Mouse (Mus musculus) stomach, embryonic 14.5 days (tissue): ENCODE measurements around the gene Mycn. TPM values are rescaled to one million over a fixed set of nuclear protein-coding genes. Genes with fewer than 3 reads are reported as not detected.
A peak's percentile ranks its signal among the peaks of the same experiment; 100 is the strongest.

Experiments used
- ATAC-seq: fragments of 200-750 bp; cut with Nextera tagmentation; 2 replicates; pipeline ENCODE4 v1.8.0; 2017; ENCODE audit warnings: low read depth, moderate TSS enrichment; ENCODE audit not compliant: insufficient number of reproducible peaks, insufficient read depth, low FRiP score
- H3K27ac ChIP-seq: fragments of 300-500 bp; sonication (generic); 2 replicates; pipeline ENCODE4 v1.5.1; 2014; ENCODE audit warnings: mild to moderate bottlenecking, low read length, moderate library complexity, mixed read lengths
- H3K27me3 ChIP-seq: fragments of 300-500 bp; sonication (generic); 2 replicates; pipeline ENCODE4 v1.6.1; 2014; ENCODE audit warnings: low read length, control low read depth, mixed read lengths; ENCODE audit not compliant: control insufficient read depth, insufficient read depth
- H3K36me3 ChIP-seq: fragments of 300-500 bp; sonication (generic); 2 replicates; pipeline ENCODE4 v1.6.1; 2014; ENCODE audit warnings: mild to moderate bottlenecking, control low read depth, low read length, moderate library complexity, mixed read lengths; ENCODE audit not compliant: control insufficient read depth, insufficient read depth
- H3K4me1 ChIP-seq: fragments of 300-500 bp; sonication (generic); 2 replicates; pipeline ENCODE4 v1.6.1; 2014; ENCODE audit warnings: low read length, control low read depth, mixed read lengths; ENCODE audit not compliant: control insufficient read depth, insufficient read depth
- H3K4me2 ChIP-seq: fragments of 300-500 bp; sonication (generic); replicated peaks from 2 replicates; pipeline ENCODE4 v1.6.1; 2014; ENCODE audit warnings: low read depth, low read length, control low read depth
- H3K4me3 ChIP-seq: fragments of 300-500 bp; sonication (generic); 2 replicates; pipeline ENCODE4 v1.5.1; 2014; ENCODE audit warnings: low read depth, low read length, control low read depth
- H3K9ac ChIP-seq: fragments of 300-500 bp; sonication (generic); replicated peaks from 2 replicates; pipeline ENCODE4 v1.6.1; 2014; ENCODE audit warnings: low read depth, mild to moderate bottlenecking, control low read depth, low read length, moderate library complexity, mixed read lengths
- H3K9me3 ChIP-seq: fragments of 300-500 bp; sonication (generic); 2 replicates; pipeline ENCODE4 v1.6.1; 2016; ENCODE audit warnings: low read depth, low read length, control low read depth; ENCODE audit not compliant: control insufficient read depth
- WGBS: fragments of 180-500 bp; shearing (Covaris S2); extraction: QIAGEN DNeasy Blood & Tissue Kit; methylation state at CpG from one replicate; pipeline ENCODE4 v1.1.7; 2014; 5-methylcytosine and 5-hydroxymethylcytosine counted together
- polyA plus RNA-seq: library from polyadenylated mRNA; unstranded; fragments of >200 nt; fragmentation: Nextera tagmentation; extraction: Ambion mirVana; gene quantifications from 2 replicates; pipeline ENCODE4 v1.2.1, GENCODE M21; 2014

The Mycn gene
- polyA plus RNA-seq, 1 experiment from 2014 or later: 47.6 TPM

GRCm38 (mm10) chr12:12937746-12938145 is 4.0 kb downstream of the Mycn start:
- Histone ChIP-seq H3K4me2 (peak overlapping the region; percentile 96), H3K27ac (peak overlapping the region; percentile 86; the same call in 1 of the 2 replicates), H3K27me3 (no peaks in the 10 kb centered on the region), H3K9ac (no peak overlapping the region; the same call in 1 of the 2 replicates), H3K36me3 (peaks cover 13% of the 10 kb centered on the region), H3K4me3 (peak overlapping the region; percentile 75), H3K9me3 (no peaks in the 10 kb centered on the region), H3K4me1 (peaks cover 16% of the 10 kb centered on the region; the same call in 1 of the 2 replicates)
- 25% methylated on average over 9 of the region's 9 CpGs for WGBS
- ATAC-seq: no peak

- no peak overlapping the region for H3K27ac ChIP-seq
- no peaks in the 10 kb centered on the region for H3K27me3 ChIP-seq
- no peaks in the 10 kb centered on the region for H3K9me3 ChIP-seq
- WGBS: 62% methylated on average over 30 of the region's 30 CpGs
- peaks cover 16% of the 10 kb centered on the region; the same call in 1 of the 2 replicates for H3K4me1 ChIP-seq
- peak overlapping the region; percentile 96 for H3K4me2 ChIP-seq
- H3K4me3 ChIP-seq: peak overlapping the region; percentile 75; the same call in 1 of the 2 replicates
- H3K9ac ChIP-seq: no peak overlapping the region
- no peak for ATAC-seq
- peaks cover 13% of the 10 kb centered on the region for H3K36me3 ChIP-seq
Observed at GRCm38 (mm10) chr12:12937088-12937487, 4.6 kb downstream of the Mycn start.

- H3K9me3 ChIP-seq: no peaks in the 10 kb centered on the region
- 62% methylated on average over 7 of the region's 7 CpGs for WGBS
- no peak for ATAC-seq
Observed at GRCm38 (mm10) chr12:12932238-12932637, 9.5 kb downstream of the Mycn start.

GRCm38 (mm10) chr12:12928239-12928638 is 13.5 kb downstream of the Mycn start:
- H3K27ac ChIP-seq: no peak overlapping the region
- 69% methylated on average over 3 of the region's 3 CpGs for WGBS
- H3K9me3 ChIP-seq: no peaks in the 10 kb centered on the region
- ATAC-seq: no peak
- no peak overlapping the region for H3K4me3 ChIP-seq
- H3K4me1 ChIP-seq: no peaks in the 10 kb centered on the region
- no peak overlapping the region for H3K9ac ChIP-seq
- H3K36me3 ChIP-seq: no peaks in the 10 kb centered on the region
- no peaks in the 10 kb centered on the region for H3K27me3 ChIP-seq
- no peak overlapping the region for H3K4me2 ChIP-seq

More at GRCm38 (mm10) chr12:12932238-12932637, 9.5 kb downstream of the Mycn start:
- H3K4me3 ChIP-seq: no peak overlapping the region
- no peak overlapping the region for H3K9ac ChIP-seq
- H3K4me1 ChIP-seq: 0 out of 2 replicates have a peak, but pooled peaks cover 3% of the 10 kb centered on the region
- H3K4me2 ChIP-seq: no peak overlapping the region
- no peak overlapping the region for H3K27ac ChIP-seq
- no peaks in the 10 kb centered on the region for H3K27me3 ChIP-seq
- H3K36me3 ChIP-seq: peaks cover 12% of the 10 kb centered on the region

- Histone ChIP-seq H3K27me3 (no peaks in the 10 kb centered on the region), H3K27ac (no peak overlapping the region), H3K4me1 (no peaks in the 10 kb centered on the region), H3K4me3 (no peak overlapping the region), H3K9me3 (no peaks in the 10 kb centered on the region), H3K36me3 (no peaks in the 10 kb centered on the region), H3K9ac (no peak overlapping the region), H3K4me2 (no peak overlapping the region)
- WGBS: 90% methylated on average over 3 of the region's 3 CpGs
- no peak for ATAC-seq
Observed at GRCm38 (mm10) chr12:12926975-12927527, 14.7 kb downstream of the Mycn start.

GRCm38 (mm10) chr12:12924446-12924845 is 17.3 kb downstream of the Mycn start:
- no peaks in the 10 kb centered on the region for H3K9me3 ChIP-seq
- H3K27ac ChIP-seq: no peak overlapping the region
- H3K4me1 ChIP-seq: no peaks in the 10 kb centered on the region
- 90% methylated on average over 3 of the region's 3 CpGs for WGBS
- H3K4me3 ChIP-seq: no peak overlapping the region
- H3K36me3 ChIP-seq: no peaks in the 10 kb centered on the region
- H3K4me2 ChIP-seq: no peak overlapping the region
- no peak for ATAC-seq
- H3K27me3 ChIP-seq: no peaks in the 10 kb centered on the region
- H3K9ac ChIP-seq: no peak overlapping the region

GRCm38 (mm10) chr12:12920166-12921157 is 21.3 kb downstream of the Mycn start:
- no peak overlapping the region for H3K4me2 ChIP-seq
- peaks cover 6% of the 10 kb centered on the region for H3K4me1 ChIP-seq
- H3K27me3 ChIP-seq: no peaks in the 10 kb centered on the region
- no peak for ATAC-seq
- no peaks in the 10 kb centered on the region for H3K36me3 ChIP-seq
- WGBS: 32% methylated on average over 12 of the region's 12 CpGs
- no peaks in the 10 kb centered on the region for H3K9me3 ChIP-seq
- no peak overlapping the region for H3K4me3 ChIP-seq
- no peak overlapping the region for H3K27ac ChIP-seq
- no peak overlapping the region for H3K9ac ChIP-seq

- 15% methylated on average over 9 of the region's 9 CpGs for WGBS
- Histone ChIP-seq H3K27me3 (no peaks in the 10 kb centered on the region), H3K36me3 (no peaks in the 10 kb centered on the region), H3K9me3 (no peaks in the 10 kb centered on the region), H3K4me3 (no peak overlapping the region), H3K9ac (no peak overlapping the region), H3K27ac (no peak overlapping the region), H3K4me1 (peaks cover 6% of the 10 kb centered on the region), H3K4me2 (no peak overlapping the region)
- peak; percentile 58; the same call in 1 of the 2 replicates for ATAC-seq
Observed at GRCm38 (mm10) chr12:12916298-12916697, 25.4 kb downstream of the Mycn start.
